Mouse (Mus musculus): ENCODE data around the gene Dlec1. TPM values are rescaled to one million over a fixed set of nuclear protein-coding genes. Genes with fewer than 3 reads are reported as not detected.

The Dlec1 gene
- polyA plus RNA-seq (2012; fragmentation: generic; extraction: Trizol): 0.07 TPM

GRCm38 (mm10) chr9:119101992-119102782, at the start of gene Dlec1:
Gene Dlec1 (plus strand): TSS chr9:119102478.
- no peak within 1 kb of the TSS for H3ac ChIP-seq (ENCODE audit: control insufficient read depth, insufficient read length)
- no peak for TF ChIP-seq POLR2A (IDR thresholded peaks at IDR 0.05; ENCODE audit: insufficient read length, low read depth)
- no peaks in the 10 kb centered on the region for H3K36me3 ChIP-seq (ENCODE audit: control insufficient read depth, insufficient read depth)
- no peaks in the 10 kb centered on the region for H3K79me2 ChIP-seq (ENCODE audit: control insufficient read depth, insufficient read depth)
- no peaks in the 10 kb centered on the region for H3K27me3 ChIP-seq (ENCODE audit: control insufficient read depth, insufficient read depth, insufficient read length)
- H3K4me2 ChIP-seq (ENCODE audit: low read depth): peak within 1 kb of the TSS; percentile 90
- H3K4me3 ChIP-seq: peak within 1 kb of the TSS; percentile 27

GRCm38 (mm10) chr9:119053964-119054576, 48.2 kb upstream of the Dlec1 start:
- no peak overlapping the region for H3K4me2 ChIP-seq (ENCODE audit: low read depth)
- no peak overlapping the region for H3K4me3 ChIP-seq
- TF ChIP-seq TCF12 (IDR thresholded peaks at IDR 0.05; ENCODE audit: insufficient read depth, poor library complexity, severe bottlenecking) (no peak), REST (IDR thresholded peaks at IDR 0.05; ENCODE audit: insufficient read depth, insufficient read length) (no peak), SRF (IDR thresholded peaks at IDR 0.05; ENCODE audit: control insufficient read depth, insufficient read length, low read depth) (no peak), USF1 (IDR thresholded peaks at IDR 0.05; ENCODE audit: low read depth) (no peak), E2F4 (IDR thresholded peaks at IDR 0.05; ENCODE audit: insufficient read depth) (no peak), POLR2AphosphoS2 (IDR thresholded peaks at IDR 0.05; ENCODE audit: insufficient read length, low read depth) (no peak), MAX (IDR thresholded peaks at IDR 0.05; ENCODE audit: low read depth) (no peak), CEBPB (IDR thresholded peaks at IDR 0.05; ENCODE audit: insufficient read depth, poor library complexity, severe bottlenecking) (no peak), POLR2A (IDR thresholded peaks at IDR 0.05; ENCODE audit: insufficient read length, low read depth) (no peak), MYOD1 (IDR thresholded peaks at IDR 0.05; ENCODE audit: control insufficient read depth in 1 of 3, insufficient read length in 2 of 3, low read depth in 2 of 3) (no peak), TCF3 (IDR thresholded peaks at IDR 0.05; ENCODE audit: insufficient read length, low read depth) (no peak), MYOG (IDR thresholded peaks at IDR 0.05; ENCODE audit: control insufficient read depth in 1 of 3, insufficient read depth in 1 of 3, insufficient read length in 2 of 3, low read depth in 2 of 3) (no peak)
- no peaks in the 10 kb centered on the region for H3K27me3 ChIP-seq (ENCODE audit: control insufficient read depth, insufficient read depth, insufficient read length)
- H3ac ChIP-seq (ENCODE audit: control insufficient read depth, insufficient read length): no peak overlapping the region
- H3K79me2 ChIP-seq (ENCODE audit: control insufficient read depth, insufficient read depth): no peaks in the 10 kb centered on the region
- no peaks in the 10 kb centered on the region for H3K36me3 ChIP-seq (ENCODE audit: control insufficient read depth, insufficient read depth)

DNA sequence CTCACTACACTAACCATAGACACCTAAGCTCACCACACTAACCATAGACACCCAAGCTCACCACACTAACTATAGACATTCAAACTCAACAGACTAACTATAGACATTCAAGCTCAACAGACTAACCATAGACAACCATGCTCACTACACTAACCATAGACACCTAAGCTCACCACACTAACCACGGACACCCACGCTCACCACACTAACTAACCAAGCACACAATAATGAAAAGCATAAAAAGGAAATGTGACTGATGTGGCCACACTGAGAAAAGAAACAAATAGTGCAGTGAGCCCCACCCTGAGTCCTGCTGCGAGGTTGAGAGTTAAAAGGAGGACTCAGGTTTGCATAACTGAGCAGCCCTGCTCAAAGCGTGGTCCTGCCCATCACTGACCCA, 46.9 kb upstream of the Dlec1 start:
- Histone ChIP-seq H3ac (ENCODE audit: control insufficient read depth, insufficient read length) (no peak overlapping the region), H3K36me3 (ENCODE audit: control insufficient read depth, insufficient read depth) (no peaks in the 10 kb centered on the region), H3K27me3 (ENCODE audit: control insufficient read depth, insufficient read depth, insufficient read length) (no peaks in the 10 kb centered on the region), H3K4me3 (no peak overlapping the region), H3K4me2 (ENCODE audit: low read depth) (no peak overlapping the region), H3K79me2 (ENCODE audit: control insufficient read depth, insufficient read depth) (no peaks in the 10 kb centered on the region)
- TF ChIP-seq MYOD1 (IDR thresholded peaks at IDR 0.05; ENCODE audit: control insufficient read depth in 1 of 3, insufficient read length in 2 of 3, low read depth in 2 of 3) (no peak), USF1 (IDR thresholded peaks at IDR 0.05; ENCODE audit: low read depth) (no peak), MYOG (IDR thresholded peaks at IDR 0.05; ENCODE audit: control insufficient read depth in 1 of 3, insufficient read depth in 1 of 3, insufficient read length in 2 of 3, low read depth in 2 of 3) (no peak), CEBPB (IDR thresholded peaks at IDR 0.05; ENCODE audit: insufficient read depth, poor library complexity, severe bottlenecking) (no peak), SRF (IDR thresholded peaks at IDR 0.05; ENCODE audit: control insufficient read depth, insufficient read length, low read depth) (no peak), REST (IDR thresholded peaks at IDR 0.05; ENCODE audit: insufficient read depth, insufficient read length) (no peak), MAX (IDR thresholded peaks at IDR 0.05; ENCODE audit: low read depth) (no peak)

DNA sequence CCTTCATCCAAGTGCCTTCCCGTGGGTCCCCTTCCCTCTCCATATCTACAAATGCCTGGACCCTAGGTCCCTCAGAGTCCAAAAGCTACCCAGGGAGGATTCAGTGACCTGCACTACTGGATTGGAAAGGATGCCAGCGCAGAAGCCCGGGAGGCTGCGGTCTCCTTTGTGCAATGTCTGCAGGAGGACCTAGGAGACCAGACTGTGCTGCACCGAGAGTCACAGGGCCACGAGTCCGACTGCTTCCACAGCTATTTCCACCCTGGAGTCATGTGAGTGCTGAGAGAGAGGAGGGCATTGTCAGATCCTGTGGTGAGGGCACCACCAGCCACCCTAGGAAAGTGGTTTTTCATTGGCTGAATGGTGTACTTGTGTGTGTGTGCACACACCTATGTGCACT, 44.0 kb upstream of the Dlec1 start:
- H3K4me2 ChIP-seq (ENCODE audit: low read depth): no peak overlapping the region
- H3K27me3 ChIP-seq (ENCODE audit: control insufficient read depth, insufficient read depth, insufficient read length): no peaks in the 10 kb centered on the region
- no peaks in the 10 kb centered on the region for H3K36me3 ChIP-seq (ENCODE audit: control insufficient read depth, insufficient read depth)
- H3ac ChIP-seq (ENCODE audit: control insufficient read depth, insufficient read length): no peak overlapping the region
- no peak for TF ChIP-seq MYOG (IDR thresholded peaks at IDR 0.05; ENCODE audit: control insufficient read depth in 1 of 3, insufficient read depth in 1 of 3, insufficient read length in 2 of 3, low read depth in 2 of 3)
- no peak for TF ChIP-seq SRF (IDR thresholded peaks at IDR 0.05; ENCODE audit: control insufficient read depth, insufficient read length, low read depth)
- TF ChIP-seq TCF12 (IDR thresholded peaks at IDR 0.05; ENCODE audit: insufficient read depth, poor library complexity, severe bottlenecking): no peak
- no peak for TF ChIP-seq E2F4 (IDR thresholded peaks at IDR 0.05; ENCODE audit: insufficient read depth)
- no peak for TF ChIP-seq TCF3 (IDR thresholded peaks at IDR 0.05; ENCODE audit: insufficient read length, low read depth)
- TF ChIP-seq POLR2AphosphoS2 (IDR thresholded peaks at IDR 0.05; ENCODE audit: insufficient read length, low read depth): no peak
- no peak overlapping the region for H3K4me3 ChIP-seq
- H3K79me2 ChIP-seq (ENCODE audit: control insufficient read depth, insufficient read depth): no peaks in the 10 kb centered on the region

DNA sequence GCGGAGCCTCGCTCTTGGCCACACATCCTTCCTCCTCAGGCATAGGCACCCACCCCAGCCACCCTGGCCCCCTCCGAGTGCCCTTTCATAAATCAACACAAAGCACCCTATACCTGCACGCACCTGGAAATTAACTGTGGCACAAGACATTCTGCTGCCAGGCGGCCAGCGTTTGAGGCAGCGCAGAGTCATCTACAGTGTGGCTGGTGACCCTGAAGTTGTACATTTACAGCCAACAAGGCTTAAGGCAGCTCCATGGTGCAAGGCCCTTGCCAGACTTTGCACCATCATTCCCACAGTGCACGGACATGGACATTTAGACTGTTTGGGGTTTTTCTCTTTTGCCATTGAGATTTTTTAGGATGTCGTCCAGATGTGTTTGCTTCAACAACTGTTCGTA, 41.6 kb upstream of the Dlec1 start:
- no peaks in the 10 kb centered on the region for H3K36me3 ChIP-seq (ENCODE audit: control insufficient read depth, insufficient read depth)
- no peak for TF ChIP-seq USF1 (IDR thresholded peaks at IDR 0.05; ENCODE audit: low read depth)
- TF ChIP-seq POLR2A (IDR thresholded peaks at IDR 0.05; ENCODE audit: insufficient read length, low read depth): no peak
- no peak for TF ChIP-seq REST (IDR thresholded peaks at IDR 0.05; ENCODE audit: insufficient read depth, insufficient read length)
- TF ChIP-seq POLR2AphosphoS2 (IDR thresholded peaks at IDR 0.05; ENCODE audit: insufficient read length, low read depth): no peak
- TF ChIP-seq MYOD1 (IDR thresholded peaks at IDR 0.05; ENCODE audit: control insufficient read depth in 1 of 3, insufficient read length in 2 of 3, low read depth in 2 of 3): no peak
- TF ChIP-seq TCF3 (IDR thresholded peaks at IDR 0.05; ENCODE audit: insufficient read length, low read depth): no peak
- H3ac ChIP-seq (ENCODE audit: control insufficient read depth, insufficient read length): no peak overlapping the region
- no peak overlapping the region for H3K4me3 ChIP-seq
- H3K27me3 ChIP-seq (ENCODE audit: control insufficient read depth, insufficient read depth, insufficient read length): peaks cover 2% of the 10 kb centered on the region
- no peak overlapping the region for H3K4me2 ChIP-seq (ENCODE audit: low read depth)
- no peaks in the 10 kb centered on the region for H3K79me2 ChIP-seq (ENCODE audit: control insufficient read depth, insufficient read depth)
